Mouse (Mus musculus): Measurements from ENCODE around the gene Ssbp3.

GRCm38 (mm10) chr4:106902157-106902556 lies 8.3 kb upstream of the Ssbp3 start:
- no peak for TF ChIP-seq CTCF (conservative IDR thresholded peaks at IDR 0.05; ENCODE audit: low read length)
- TF ChIP-seq NANOG (IDR thresholded peaks at IDR 0.05; ENCODE audit: borderline replicate concordance, low read length), result no peak

All from E14TG2a.4 (cell line).